Mouse (Mus musculus): ENCODE measurements around the gene Krt80.

GRCm38 (mm10) chr15:101410775-101411174 lies 40.8 kb upstream of the Krt80 start, which contains the start of gene Krt7:
- no peak for TF ChIP-seq POLR2A (IDR thresholded peaks at IDR 0.05; ENCODE audit: insufficient read depth, low read depth, low read length)
- no peak for TF ChIP-seq EP300 (IDR thresholded peaks at IDR 0.05; ENCODE audit: insufficient read depth, low read depth, low read length)

All from heart, adult 2 months (tissue).